Mouse (Mus musculus) gastrocnemius, adult 8-10 months (tissue): Measurements from ENCODE around the gene Dcaf4. TPM values are rescaled to one million over a fixed set of nuclear protein-coding genes. Genes with fewer than 3 reads are reported as not detected.
A peak's percentile ranks its signal among the peaks of the same experiment; 100 is the strongest.

Experiments
- DNase-seq, 2 experiments: peaks; one replicate each; pipeline ENCODE4 v3.0.0; 2022; ENCODE audit warnings: low spot score in 2 of 2
- total RNA-seq, 4 experiments: library from RNA; stranded (reverse); gene quantifications; 2 replicates each; pipeline ENCODE4 v1.2.4; 2022

The Dcaf4 gene
- total RNA-seq, 4 experiments from 2014 or later, result 18.7 to 30.4 (median 20.5) TPM

GRCm38 (mm10) chr12:83495961-83496282 lies 24.3 kb upstream of the Dcaf4 start:
- DNase-seq, result no peak

GRCm38 (mm10) chr12:83496336-83496735 lies 23.9 kb upstream of the Dcaf4 start:
- DNase-seq, result no peak

- DNase-seq, result no peak
Observed at GRCm38 (mm10) chr12:83496736-83497135, 23.5 kb upstream of the Dcaf4 start.

- no peak for DNase-seq
Observed at GRCm38 (mm10) chr12:83497959-83498358, 22.3 kb upstream of the Dcaf4 start.

GRCm38 (mm10) chr12:83499256-83499655 lies 21.0 kb upstream of the Dcaf4 start:
- no peak for DNase-seq

GRCm38 (mm10) chr12:83502190-83502589 lies 18.1 kb upstream of the Dcaf4 start:
- DNase-seq, result no peak

DNA sequence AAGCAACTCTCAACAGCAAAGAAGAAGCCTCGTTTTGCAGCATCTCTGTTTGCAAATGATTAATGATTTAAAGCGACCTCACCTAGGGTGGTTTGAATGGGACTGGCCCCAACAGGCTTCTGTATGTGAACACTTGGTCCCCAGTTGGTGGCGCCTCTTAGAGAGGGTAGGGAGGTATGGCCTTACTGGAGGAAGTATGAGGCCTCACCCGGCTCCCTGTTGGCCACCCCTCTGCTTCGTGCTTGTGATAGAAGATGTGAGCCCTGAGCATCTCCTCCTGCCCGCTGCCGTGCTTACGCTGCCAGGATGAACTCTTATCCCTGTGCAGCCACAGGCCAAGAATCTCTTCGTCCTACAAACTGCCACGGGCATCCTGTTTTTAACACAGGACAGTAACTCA lies 13.7 kb upstream of the Dcaf4 start:
- DNase-seq, result no peak

DNA sequence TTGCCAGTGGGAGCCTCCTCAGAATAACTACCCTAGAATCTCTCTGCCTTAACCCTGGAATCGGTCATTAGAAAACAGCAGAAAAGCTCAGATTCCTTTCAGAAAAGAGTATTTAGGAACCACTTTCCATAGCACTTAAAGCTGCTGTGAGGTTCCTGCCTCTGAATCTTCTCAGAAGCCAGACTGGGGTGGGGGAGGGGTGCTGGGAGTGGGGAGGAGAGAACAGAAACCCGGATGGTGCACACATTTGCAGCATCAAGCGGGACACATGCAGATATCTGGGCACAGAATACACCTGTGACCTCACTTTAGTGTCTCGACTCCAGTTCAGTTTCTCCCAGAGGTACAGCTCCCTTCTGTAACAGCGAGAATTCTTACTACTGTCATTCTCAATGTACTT lies 9.7 kb upstream of the Dcaf4 start:
- no peak for DNase-seq

DNA sequence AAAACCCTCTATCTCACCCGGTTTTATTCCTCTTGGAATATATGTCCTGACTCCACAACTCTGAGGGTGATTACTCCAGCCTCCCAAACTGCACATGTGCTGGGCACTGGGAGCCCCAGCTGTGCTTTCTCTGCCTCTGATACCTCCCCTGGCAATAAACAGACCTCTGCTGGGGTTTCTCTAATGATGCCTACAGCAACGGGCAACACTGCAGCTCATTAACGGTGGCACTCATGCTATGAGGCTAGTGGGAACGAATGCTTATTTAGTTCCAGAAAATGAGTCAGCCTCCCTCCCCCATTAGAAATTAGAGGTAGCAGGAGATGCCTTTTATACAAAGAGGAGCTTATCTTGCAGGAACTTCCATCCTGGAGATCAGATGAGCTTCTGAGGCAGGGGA lies 7.5 kb upstream of the Dcaf4 start:
- DNase-seq, result no peak

- no peak for DNase-seq
Observed at GRCm38 (mm10) chr12:83513185-83513584, 7.1 kb upstream of the Dcaf4 start.

GRCm38 (mm10) chr12:83514216-83514615 lies 6.0 kb upstream of the Dcaf4 start:
- DNase-seq, result no peak

DNA sequence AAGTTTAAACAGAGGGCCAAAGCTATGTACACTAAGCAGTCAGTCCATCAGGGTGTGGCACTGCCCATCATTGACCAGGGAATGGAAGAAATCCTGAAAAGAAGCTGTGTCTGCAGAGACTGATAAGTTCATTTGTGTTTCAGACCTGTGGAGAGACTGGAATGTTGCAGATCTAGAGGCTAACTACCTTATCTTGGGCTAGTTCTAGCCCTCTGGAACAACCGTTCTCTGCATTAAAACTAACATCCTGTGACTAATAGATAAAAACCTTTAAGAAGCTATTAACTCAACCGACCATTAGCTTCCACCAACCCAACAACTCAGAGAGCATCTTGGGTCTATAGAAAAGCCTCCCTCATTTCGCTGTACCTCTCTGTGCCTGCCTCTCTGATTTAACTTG lies 2.7 kb upstream of the Dcaf4 start:
- DNase-seq, result no peak

DNA sequence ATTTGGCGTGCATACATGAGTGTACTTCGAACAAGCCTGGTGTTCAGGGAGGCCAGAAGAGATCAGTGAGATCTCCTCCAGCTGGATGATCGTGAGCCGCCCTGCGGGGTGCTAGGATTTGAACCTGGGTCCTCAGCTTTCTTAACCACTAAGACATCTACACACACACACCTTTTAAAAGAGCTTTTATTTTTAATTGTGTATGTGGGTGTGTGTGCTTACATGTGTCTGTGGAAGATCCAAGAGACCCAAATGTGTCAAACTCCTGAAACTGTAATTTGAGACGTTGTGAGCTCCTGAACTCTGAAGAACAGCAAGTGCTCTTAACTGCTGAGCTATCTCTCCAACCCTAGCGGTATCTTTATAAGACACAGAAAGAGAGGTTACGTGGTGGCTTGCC lies 817 bp downstream of the Dcaf4 start:
- no peak for DNase-seq

- no peak for DNase-seq
Observed at GRCm38 (mm10) chr12:83523056-83523455, 2.8 kb downstream of the Dcaf4 start.

DNA sequence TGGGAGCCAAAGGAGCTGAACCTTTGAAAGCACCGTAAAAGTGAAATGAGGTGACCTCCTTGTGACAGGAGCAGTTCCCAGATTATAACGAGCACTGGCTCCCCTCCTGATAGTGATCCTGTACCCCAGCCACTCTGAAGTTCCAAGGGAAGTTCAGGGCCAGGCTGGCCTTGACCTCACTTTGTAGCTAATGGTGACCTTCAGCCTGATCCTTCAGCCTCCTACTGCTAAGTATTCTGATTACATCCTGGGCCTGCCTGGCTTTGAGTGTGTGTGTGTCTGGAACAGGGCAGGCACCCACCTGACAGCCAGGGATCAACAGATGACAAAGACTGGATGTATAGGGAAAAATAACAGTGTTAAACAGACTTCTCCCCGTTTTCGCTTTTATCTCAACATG lies 3.6 kb downstream of the Dcaf4 start:
- no peak for DNase-seq

DNA sequence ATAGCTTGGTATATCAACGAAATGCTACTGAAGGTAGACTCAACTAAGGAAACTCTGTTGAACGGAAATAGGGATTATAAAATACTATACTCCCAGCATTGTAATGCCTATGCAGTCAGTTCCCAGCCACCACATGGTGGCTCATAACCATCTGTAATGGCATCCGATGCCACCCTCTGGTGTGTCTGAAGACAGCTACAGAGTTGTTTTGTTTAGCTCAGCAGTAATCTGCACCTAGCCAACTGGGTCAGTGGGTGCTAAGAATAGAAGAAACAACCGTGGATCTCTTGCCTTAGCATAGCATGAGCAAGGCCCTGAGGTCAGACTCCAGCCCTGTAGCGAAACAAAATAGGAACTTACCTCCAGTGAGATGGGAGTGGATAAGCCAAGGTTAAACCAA lies 4.1 kb downstream of the Dcaf4 start:
- peak in 1 of 2 experiments; percentile 43 for DNase-seq

GRCm38 (mm10) chr12:83525822-83526544 lies 5.7 kb downstream of the Dcaf4 start:
- no peak for DNase-seq

- no peak for DNase-seq
Observed at GRCm38 (mm10) chr12:83527816-83528215, 7.5 kb downstream of the Dcaf4 start.

DNA sequence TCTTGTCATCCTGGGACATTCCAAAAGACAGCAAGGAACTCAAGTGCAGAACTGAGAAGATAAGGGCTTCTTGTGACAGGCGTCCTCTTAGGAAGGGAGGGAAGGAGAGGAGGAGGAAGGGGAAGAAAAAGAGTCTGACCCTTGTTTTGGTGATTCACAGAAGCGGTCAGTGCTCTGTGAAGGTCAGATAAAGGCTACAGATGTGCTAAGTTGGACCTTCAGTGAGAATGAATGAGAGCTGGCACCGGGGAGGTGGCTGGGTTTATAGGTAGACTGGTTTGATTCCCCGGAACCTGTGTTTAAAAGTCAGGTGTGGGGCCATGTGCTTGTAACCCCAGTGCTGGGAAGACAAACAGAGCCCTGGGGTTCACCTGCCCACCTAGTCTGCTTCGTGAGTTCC lies 8.4 kb downstream of the Dcaf4 start:
- DNase-seq, result no peak

- no peak for DNase-seq
Observed at GRCm38 (mm10) chr12:83531992-83532391, 11.7 kb downstream of the Dcaf4 start.

GRCm38 (mm10) chr12:83532966-83533365 lies 12.7 kb downstream of the Dcaf4 start:
- DNase-seq, result no peak

DNA sequence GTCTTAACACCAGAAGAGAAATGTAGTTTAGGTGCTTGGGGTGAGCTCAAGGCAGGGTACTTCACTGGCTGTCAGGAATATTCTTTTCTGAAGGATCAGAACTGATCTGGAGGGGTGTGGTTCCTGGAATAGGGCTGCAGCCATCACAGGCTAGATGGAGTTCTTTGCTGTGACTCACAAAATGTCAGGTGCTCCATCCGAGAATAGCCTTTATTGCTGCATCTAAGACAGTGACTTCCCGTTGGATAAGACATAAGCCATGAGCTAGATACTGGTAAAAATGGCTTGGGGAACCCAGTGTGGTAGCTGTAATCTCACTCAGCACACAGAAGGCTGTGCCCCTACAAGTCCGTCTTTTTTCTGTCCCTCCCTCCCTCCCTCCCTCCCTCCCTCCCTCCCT lies 13.9 kb downstream of the Dcaf4 start:
- DNase-seq, result no peak

GRCm38 (mm10) chr12:83535428-83535827 lies 15.2 kb downstream of the Dcaf4 start:
- no peak for DNase-seq

DNA sequence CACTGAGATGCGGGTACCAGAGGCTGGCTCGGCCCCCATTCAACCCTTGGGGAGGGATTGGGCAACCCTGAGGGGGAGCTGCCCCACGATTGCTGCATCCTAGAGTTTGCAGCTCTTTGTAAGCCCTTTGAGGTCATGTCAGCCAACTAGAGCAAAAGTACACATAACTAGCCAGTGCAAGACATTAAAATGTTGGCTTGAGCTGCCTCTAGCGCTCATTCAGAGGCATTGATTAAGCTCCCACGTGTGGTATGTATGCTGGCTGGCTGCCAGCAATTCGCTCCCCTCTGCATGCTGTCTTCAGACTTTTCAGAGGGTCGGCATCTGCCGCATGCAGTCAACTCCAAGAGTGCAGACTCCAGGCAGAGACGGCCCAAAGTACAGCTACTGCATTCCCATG lies 15.8 kb downstream of the Dcaf4 start:
- no peak for DNase-seq
